Mouse (Mus musculus) thymus, postnatal 25 days (tissue): ENCODE measurements around the gene Sncb.

Experiments
- DNase-seq: peaks from one replicate; pipeline ENCODE4 v3.0.0; 2022

Gene Sncb

DNA sequence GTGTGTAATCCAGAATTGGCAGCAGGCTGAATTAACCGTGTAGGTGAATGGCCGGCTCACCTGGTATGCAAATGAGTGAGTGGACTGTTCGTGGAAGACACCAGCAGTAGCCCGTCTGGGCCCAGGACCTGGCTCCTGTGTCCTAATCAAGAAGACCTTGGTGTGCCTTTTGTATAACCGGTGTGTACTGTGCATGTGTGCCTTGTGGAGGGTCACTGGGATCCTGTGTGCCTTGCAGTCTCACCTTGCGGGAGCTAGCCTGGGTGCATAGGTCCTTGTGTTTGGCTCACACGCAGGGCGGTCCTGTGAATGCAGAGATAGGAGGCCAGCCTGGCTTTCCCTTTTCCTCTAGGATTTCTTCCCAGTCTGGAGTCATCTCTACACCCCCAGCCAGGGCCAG lies 18.2 kb downstream of the Sncb start:
- DNase-seq = no peak

DNA sequence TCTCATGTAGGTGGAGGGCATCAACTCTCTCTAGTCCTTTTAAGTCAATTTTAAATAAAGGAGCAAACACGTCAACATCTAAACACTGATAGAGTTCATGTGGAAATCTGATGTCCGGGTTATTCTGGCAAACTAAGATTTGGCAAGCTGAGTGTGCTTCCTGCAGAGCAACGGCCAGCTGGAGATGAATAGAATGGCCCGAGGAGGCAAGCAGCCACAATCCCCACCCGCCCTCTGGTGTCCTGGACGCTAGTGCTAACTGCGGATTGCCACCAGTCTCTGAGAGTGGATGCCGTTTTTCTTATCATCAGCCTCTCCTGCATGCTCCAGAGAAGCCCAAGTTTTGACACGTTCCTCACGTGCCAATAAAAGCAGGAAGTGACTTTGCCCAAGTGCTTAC lies 19.5 kb downstream of the Sncb start:
- DNase-seq = no peak

DNA sequence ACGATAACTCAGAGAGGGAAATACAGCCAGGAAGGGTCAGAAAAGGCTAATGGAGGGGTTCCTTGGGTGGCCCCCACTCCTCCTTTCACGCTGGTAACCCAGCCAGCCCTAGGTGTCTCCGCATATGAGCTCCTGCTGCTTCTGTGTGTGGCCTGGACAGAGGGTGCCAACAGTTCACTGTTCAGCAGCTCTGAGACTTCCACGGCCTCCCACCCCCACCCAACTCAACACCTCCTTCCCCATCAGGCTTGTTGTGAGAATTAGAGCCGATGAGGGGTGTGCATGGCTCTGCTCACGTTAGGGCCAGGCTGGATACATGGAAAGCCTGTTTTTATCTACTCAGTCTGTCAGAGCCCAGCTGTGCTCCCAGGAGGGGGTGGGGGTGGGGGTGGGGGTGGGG lies 20.3 kb downstream of the Sncb start:
- DNase-seq = no peak

DNA sequence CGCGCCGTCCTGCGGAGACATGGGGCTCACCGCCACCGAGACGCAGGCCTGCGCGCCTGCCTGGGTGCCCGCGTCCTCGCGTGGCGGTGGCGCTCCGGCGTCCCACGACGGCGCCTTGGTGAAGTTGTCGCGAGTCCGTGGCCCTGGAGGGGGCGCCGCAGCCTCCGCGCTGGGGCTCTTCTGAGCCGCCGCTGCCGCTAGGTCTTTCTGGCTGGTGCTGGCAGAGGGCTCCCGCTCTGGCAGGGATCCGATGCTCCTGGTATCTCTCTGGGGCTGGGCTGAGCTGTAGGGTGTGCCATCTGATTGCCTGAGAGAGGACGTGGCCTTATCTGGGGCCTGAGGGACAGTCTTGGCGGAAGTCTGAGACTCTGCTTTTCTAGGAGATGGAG lies 28.2 kb downstream of the Sncb start:
- no peak for DNase-seq

DNA sequence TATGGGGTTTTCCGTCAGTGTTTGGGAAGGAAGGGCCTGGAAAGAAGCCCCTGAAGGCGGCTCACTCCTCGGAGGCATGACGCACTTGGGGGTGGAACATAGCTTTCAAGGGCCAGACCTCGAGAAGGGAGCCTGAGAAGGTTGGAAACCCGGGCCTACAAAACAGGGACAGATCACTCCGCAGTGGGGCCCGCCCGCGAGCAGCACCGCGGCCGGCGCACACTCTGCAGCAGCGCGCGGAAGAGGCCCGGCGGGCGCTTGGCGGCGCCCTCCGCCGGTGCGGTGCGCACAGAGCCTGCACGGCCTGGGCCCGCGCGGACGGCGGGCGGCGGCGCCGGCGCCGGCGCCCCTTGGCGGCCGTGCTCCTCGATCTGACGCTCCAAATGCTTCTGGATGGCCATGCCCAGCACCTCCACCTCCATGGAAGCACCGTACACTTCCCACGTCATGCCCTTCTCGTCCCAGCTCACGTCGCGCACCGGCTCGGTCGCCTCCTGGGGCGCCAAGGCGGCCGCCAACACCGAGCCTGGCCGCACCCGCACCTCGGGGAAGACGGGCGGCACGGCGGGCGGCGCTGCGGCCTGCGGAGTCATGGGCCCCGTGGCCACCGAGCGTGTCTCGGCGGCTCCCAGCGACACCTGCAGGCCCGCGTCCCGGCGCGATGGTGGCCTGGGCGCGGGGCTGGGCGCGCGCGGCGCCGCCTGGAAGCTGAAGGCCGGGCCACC lies 28.7 kb downstream of the Sncb start:
- DNase-seq = no peak

DNA sequence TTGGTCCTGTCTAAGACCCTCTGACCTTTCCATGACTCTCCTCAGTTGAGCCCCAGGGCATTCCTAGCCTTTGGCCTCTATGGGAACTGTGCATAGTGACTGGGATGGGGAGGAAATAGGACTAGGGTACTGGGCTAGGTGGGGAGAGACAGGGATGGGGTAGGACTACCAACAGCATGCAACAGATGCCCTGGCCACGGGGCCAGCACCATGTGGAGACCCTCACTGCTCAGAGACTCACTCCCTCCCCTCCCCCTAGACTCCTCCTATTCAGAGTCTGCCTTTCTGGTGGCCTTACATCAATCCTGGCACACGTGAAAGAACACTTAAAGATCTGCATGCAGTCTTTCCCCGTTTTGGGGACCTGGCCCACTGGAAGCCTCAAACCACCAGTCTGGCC lies 29.5 kb downstream of the Sncb start:
- no peak for DNase-seq

DNA sequence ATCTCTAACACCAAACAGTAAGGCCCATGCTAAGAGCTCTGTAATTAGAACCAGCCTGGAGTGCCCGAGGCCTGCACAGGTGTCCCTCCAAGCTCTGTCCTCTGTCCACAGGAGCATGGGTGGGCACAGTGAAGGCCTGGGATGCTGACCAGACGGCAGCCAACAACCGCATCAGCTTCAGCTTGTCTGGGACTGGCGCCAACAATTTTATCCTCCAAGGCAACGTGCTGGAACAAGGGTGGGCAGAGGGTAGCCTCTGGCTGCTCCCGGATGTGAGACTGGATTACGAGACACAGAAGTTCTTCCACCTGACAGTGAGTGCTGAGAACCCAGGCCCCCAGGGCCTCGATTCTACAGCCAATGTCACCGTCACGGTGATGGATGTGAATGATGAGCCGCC lies 40.3 kb downstream of the Sncb start:
- DNase-seq = no peak

DNA sequence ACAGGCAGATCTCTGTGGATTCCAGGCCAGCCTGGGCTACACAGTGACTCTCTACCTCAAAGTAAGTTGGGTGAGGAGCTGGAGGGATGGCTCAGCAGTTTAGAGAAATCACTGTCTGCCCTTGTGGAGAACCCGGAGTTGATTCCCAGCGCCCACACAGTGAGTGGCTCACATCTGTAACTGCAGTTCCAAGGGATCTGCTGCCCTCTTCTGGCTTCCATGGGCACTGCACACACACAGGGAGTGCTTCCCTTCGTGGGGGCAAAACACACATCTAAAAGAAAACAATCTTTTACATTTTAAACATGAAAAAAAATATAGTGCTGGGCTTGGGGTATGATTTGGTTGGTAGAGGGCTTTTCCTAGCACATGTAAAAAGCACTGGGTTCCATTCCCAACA lies 43.3 kb downstream of the Sncb start:
- DNase-seq = no peak

DNA sequence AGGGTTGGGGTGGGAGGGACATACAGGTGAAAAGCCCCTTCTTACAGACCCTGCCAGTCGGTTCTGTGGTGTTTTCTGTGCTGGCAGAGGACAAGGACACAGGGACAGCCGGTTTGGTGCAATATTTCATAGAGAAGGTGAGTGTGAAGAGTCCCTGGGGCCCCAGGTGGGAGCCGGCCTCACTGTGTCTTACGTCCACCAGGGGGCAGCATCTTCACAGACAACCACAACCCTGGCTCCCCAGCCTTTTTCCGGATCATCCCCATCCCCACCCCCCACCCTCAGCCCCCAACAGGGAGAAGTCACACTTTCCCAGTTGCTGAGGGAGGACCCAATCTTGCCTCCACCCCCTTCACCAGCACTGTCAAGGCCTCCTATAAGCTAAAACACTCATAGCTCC lies 49.5 kb downstream of the Sncb start:
- peak; percentile 53 for DNase-seq

DNA sequence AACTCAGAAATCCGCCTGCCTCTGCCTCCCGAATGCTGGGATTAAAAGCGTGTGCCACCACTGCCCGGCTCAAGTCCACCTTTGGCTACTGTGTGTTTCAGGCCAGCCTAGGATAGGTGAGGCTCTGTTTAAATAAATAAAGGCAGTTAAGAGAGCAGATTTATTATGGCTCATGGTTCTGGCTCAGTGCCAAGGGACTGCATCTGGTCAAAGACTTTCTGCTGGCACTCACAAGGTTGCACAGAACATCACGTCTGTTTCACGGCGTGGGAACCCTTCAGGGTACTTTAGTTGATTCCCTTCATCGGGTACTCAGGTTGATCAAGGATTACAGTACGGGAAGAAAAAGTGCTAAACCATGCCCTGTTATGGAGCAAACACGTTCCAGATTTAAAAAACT lies 51.4 kb downstream of the Sncb start:
- no peak for DNase-seq

DNA sequence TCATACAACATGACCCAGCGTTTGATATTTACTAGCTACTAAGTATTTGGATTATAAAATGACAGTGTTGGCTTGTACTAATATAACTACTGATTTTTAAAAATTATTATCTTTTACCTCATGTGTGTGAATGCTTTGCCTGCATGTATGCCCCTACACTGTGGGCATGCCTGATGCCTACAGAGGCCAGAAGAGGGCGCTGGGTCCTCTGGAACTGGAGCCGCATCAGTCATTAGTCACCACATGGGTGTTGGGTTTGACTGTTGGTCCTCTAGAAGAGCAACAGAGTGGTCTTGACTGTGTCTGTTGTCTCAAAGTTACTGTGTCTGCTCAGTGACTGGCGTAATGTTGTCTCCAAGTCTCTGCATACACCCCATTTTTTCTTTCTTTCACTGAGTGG lies 52.0 kb downstream of the Sncb start:
- no peak for DNase-seq

DNA sequence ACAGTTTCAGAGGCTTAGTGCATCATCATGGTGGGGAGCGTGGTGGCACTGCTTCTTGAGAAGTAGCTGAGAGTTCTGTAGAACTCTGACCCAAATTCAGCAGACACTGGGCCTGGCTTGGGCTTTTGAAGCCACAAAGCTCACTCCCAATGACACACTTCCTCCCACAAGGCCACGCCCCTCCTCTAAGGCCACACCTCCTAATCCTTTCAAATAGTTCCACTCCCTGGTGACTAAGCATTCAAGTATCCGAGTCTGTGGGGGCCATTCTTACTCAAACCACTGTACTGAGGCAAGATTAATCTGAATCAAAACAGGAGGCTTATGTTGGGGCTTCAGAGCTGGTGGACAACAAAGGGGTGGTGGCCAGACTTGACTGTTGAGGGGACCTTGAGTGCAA lies 55.5 kb downstream of the Sncb start:
- no peak for DNase-seq
